Mouse (Mus musculus): ENCODE results near the gene Sema6b.

DNA sequence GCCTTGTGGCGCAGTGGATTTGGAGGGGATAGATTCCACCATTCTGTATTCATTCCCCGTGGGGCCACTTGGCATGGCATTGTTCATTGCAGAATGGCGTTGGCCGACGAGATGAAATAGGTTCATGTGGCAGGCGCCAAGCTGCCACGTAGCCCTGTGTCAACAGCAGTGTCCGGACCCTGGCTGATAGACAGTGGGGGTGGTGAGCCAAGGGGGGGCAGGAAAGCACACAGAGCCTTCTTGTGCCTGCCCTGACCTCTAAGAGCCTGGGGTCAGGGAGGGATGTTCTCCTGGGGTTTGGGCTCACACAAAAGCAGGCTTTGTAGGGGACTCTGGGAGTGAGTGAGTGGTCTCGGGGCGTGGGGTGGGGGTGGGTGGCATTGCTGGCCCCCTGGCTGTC, 30.5 kb upstream of the Sema6b start:
- no peak for TF ChIP-seq CTCF (IDR thresholded peaks at IDR 0.05; ENCODE audit: low read depth)
- no peak for TF ChIP-seq EP300 (IDR thresholded peaks at IDR 0.05; ENCODE audit: low read depth)
